Mouse (Mus musculus) layer of hippocampus, adult 8-10 months (tissue): ENCODE data around the gene Arl8b. TPM values are rescaled to one million over a fixed set of nuclear protein-coding genes. Genes with fewer than 3 reads are reported as not detected.

Experiments used
- total RNA-seq, 4 experiments: library from RNA; stranded (reverse); gene quantifications; 2 replicates each; pipeline ENCODE4 v1.2.4; 2022

The Arl8b gene
- total RNA-seq, 4 experiments from 2014 or later, result 196 to 256 (median 209) TPM

Other genes starting within 250 kb of the Arl8b start
- 100 to 1,000 TPM; 114 to 124 (median 115) TPM for gene Bhlhe40, start 122.5 kb upstream of the Arl8b start, total RNA-seq
- gene Edem1, start 45.5 kb downstream of the Arl8b start, total RNA-seq, result 10 to 100 TPM; 18.2 to 34.0 (median 22.9) TPM